Mouse (Mus musculus) liver, adult 10 weeks (tissue): ENCODE data around the gene Cftr. TPM values are rescaled to one million over a fixed set of nuclear protein-coding genes. Genes with fewer than 3 reads are reported as not detected.

ENCODE experiments used
- polyA plus RNA-seq: library from polyadenylated mRNA; stranded (reverse); fragments of 350-450 nt; fragmentation: Illumina TruSeq; extraction: RNeasy Lipid Tissue Mini Kit (QIAGEN cat#74804); gene quantifications from one replicate; pipeline ENCODE4 v1.2.3, GENCODE M21; 2014; ENCODE audit warnings: low read depth, low replicate concordance

The Cftr gene
- 0.34 TPM for polyA plus RNA-seq

GRCm38 (mm10) chr6:18170311-18170922 lies at the start of gene Cftr:
TSS of gene Cftr (plus strand) at chr6:18170687.

Other genes starting within 250 kb of the Cftr start
- 1.5 TPM for gene Wnt2, start 140.1 kb upstream of the Cftr start, polyA plus RNA-seq
- not detected for gene Asz1, start 61.6 kb upstream of the Cftr start, polyA plus RNA-seq